Mouse (Mus musculus): ENCODE measurements around the gene Vps37b. TPM values are rescaled to one million over a fixed set of nuclear protein-coding genes. Genes with fewer than 3 reads are reported as not detected.

Gene Vps37b
- polyA plus RNA-seq, 1 experiment = 119 TPM

DNA sequence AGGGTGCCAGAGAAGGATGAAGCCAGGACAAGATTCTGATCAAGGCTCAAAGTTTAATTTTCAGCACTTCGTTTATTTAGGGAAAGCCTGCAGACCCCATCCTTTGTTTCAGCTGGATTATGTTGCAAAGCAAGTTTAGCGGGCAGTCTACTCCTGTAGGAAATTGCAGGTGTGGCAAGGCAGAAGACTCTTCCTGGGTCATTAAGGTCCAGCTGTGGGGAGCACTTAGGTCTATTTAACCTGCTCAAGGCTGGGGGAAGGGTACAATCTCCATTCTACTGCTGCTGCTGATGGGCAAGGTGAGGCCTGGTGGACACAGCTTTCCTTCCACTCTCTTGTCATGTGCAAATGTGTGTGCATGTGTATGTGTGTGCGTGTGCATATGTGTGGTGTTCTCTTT is 73.1 kb downstream of the Vps37b start:
- DNase-seq = no peak
- Histone ChIP-seq H3K4me3 (ENCODE audit: control insufficient read depth, insufficient read depth, low read length) (no peak overlapping the region), H3K4me1 (replicated peaks; ENCODE audit: control insufficient read depth, insufficient read depth, low read length) (no peaks in the 10 kb centered on the region), H3K27ac (ENCODE audit: control insufficient read depth, insufficient read depth, low read length) (no peak overlapping the region), H3K36me3 (ENCODE audit: control insufficient read depth, insufficient read depth, low read length) (no peaks in the 10 kb centered on the region), H3K27me3 (ENCODE audit: control insufficient read depth, insufficient read depth, low read length) (no peaks in the 10 kb centered on the region)
- WGBS = 95% methylated on average over 3 of the region's 3 CpGs
- TF ChIP-seq POLR2A (IDR thresholded peaks at IDR 0.05; ENCODE audit: control insufficient read depth, extremely low read depth, insufficient read depth, low read length, poor library complexity) = no peak
- TF ChIP-seq CTCF (IDR thresholded peaks at IDR 0.05; ENCODE audit: borderline replicate concordance, control insufficient read depth, extremely low read depth, insufficient read depth, low read length, poor library complexity) = no peak

DNA sequence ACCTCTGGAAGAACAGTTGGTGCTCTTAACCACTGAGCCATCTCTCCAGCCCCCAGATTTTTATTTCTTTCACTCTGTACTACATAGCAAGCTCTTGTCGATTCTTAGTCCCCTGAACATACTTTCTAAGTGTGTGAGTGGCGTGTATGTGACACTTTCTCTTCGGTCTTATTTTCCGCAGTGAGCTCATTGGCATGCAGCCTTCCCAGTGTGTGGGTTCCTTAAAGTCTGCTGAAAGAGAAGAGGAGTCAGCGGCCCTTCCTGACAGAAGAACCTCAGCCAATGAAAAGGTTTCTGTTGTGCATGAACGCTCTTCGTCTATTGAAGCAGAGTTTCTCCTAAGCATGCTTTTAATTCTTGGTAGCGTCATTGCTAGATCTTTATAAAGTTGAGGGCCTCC is 74.9 kb downstream of the Vps37b start:
- TF ChIP-seq POLR2A (IDR thresholded peaks at IDR 0.05; ENCODE audit: control insufficient read depth, extremely low read depth, insufficient read depth, low read length, poor library complexity) (no peak), CTCF (IDR thresholded peaks at IDR 0.05; ENCODE audit: borderline replicate concordance, control insufficient read depth, extremely low read depth, insufficient read depth, low read length, poor library complexity) (no peak)
- H3K27ac ChIP-seq (ENCODE audit: control insufficient read depth, insufficient read depth, low read length) = no peak overlapping the region
- no peak overlapping the region for H3K4me3 ChIP-seq (ENCODE audit: control insufficient read depth, insufficient read depth, low read length)
- DNase-seq = no peak
- no peaks in the 10 kb centered on the region for H3K4me1 ChIP-seq (replicated peaks; ENCODE audit: control insufficient read depth, insufficient read depth, low read length)
- no peaks in the 10 kb centered on the region for H3K36me3 ChIP-seq (ENCODE audit: control insufficient read depth, insufficient read depth, low read length)
- H3K27me3 ChIP-seq (ENCODE audit: control insufficient read depth, insufficient read depth, low read length) = no peaks in the 10 kb centered on the region
- 95% methylated on average over 8 of the region's 8 CpGs for WGBS

Other genes with a start within 250 kb of the Vps37b start
- gene Hcar2, start 166.8 kb downstream of the Vps37b start, polyA plus RNA-seq (2012; rRNA removed) = 2.7 and 3.0 TPM in 2 replicates
- gene Hcar1, start 152.2 kb downstream of the Vps37b start, polyA plus RNA-seq (2012; rRNA removed) = 3.1 and 4.7 TPM in 2 replicates
- gene Denr, start 125.1 kb downstream of the Vps37b start, polyA plus RNA-seq (2012; rRNA removed) = 9.7 and 11.8 TPM in 2 replicates
- 0.42 and 0.62 TPM in 2 replicates for gene Gm43518, start 104.9 kb downstream of the Vps37b start, polyA plus RNA-seq (2012; rRNA removed)
- 2.3 and 3.8 TPM in 2 replicates for gene Ccdc62, start 101.6 kb downstream of the Vps37b start, polyA plus RNA-seq (2012; rRNA removed)
- 12.5 and 13.8 TPM in 2 replicates for gene Hip1r, start 58.6 kb downstream of the Vps37b start, polyA plus RNA-seq (2012; rRNA removed)
- gene Abcb9, start 63.5 kb upstream of the Vps37b start, polyA plus RNA-seq (2012; rRNA removed) = 48.2 and 54.0 TPM in 2 replicates
- gene Ogfod2, start 80.0 kb upstream of the Vps37b start, polyA plus RNA-seq (2012; rRNA removed) = 87.7 and 88.9 TPM in 2 replicates
- 50.8 and 53.5 TPM in 2 replicates for gene Arl6ip4, start 83.8 kb upstream of the Vps37b start, polyA plus RNA-seq (2012; rRNA removed)
- gene Pitpnm2, start 217.5 kb upstream of the Vps37b start, polyA plus RNA-seq (2012; rRNA removed) = 279 and 356 TPM in 2 replicates

Measured in thymus, adult 2 months (tissue).